Comparison of ENCODE assay signal across 9 mouse cellular contexts in genomic region chr17:43460245-43461181, GRCm38 (mm10). TPM values are rescaled to one million over a fixed set of nuclear protein-coding genes. Genes with fewer than 3 reads are reported as not detected.
DNase-seq lines count a peak whose midpoint lies in the region; ATAC-seq and TF ChIP-seq lines count a peak whose summit lies in the region.
"Had no signal": no experiment of that assay in that cellular context is flagged by ENCODE, and none has a peak within 500 bp of the region (broad histone marks: within the 10 kb centered on the region; RNA-seq: fewer than 3 reads in every experiment).

No protein-coding gene starts in this region.

- no peaks in the 10 kb centered on the region for H3K27me3 ChIP-seq in MEL (ENCODE audit: control insufficient read depth in 1 of 2, insufficient read depth in 2 of 2, low read length in 2 of 2)
- no peaks in the 10 kb centered on the region for H3K27me3 ChIP-seq in hindbrain, embryonic 10.5 days (ENCODE audit: insufficient read depth, poor library complexity, severe bottlenecking)
- H3K27me3 ChIP-seq in lung, postnatal 0 days (replicated peaks; ENCODE audit: insufficient read depth, low read length) = no peaks in the 10 kb centered on the region

- H3K4me3 ChIP-seq in MEL (ENCODE audit: control insufficient read depth in 1 of 2, insufficient read depth in 1 of 2, low read depth in 2 of 2, low read length in 2 of 2) = no peak overlapping the region
- H3K4me3 ChIP-seq in hindbrain, embryonic 10.5 days = no peak overlapping the region
- H3K4me3 ChIP-seq in lung, postnatal 0 days (ENCODE audit: low read depth, low read length) = no peak overlapping the region
- H3K4me3 ChIP-seq: erythroblast, embryonic 14.5 days had no signal

- H3K36me3 ChIP-seq in MEL (ENCODE audit: control insufficient read depth in 1 of 2, insufficient read depth in 2 of 2, low read length in 2 of 2) = no peaks in the 10 kb centered on the region
- no peaks in the 10 kb centered on the region for H3K36me3 ChIP-seq in hindbrain, embryonic 10.5 days
- H3K36me3 ChIP-seq in lung, postnatal 0 days (ENCODE audit: insufficient read depth, low read length) = no peaks in the 10 kb centered on the region

- H3K79me2 ChIP-seq in MEL (ENCODE audit: control insufficient read depth, insufficient read depth, low read length, poor library complexity) = no peaks in the 10 kb centered on the region

- no peak overlapping the region for H3K9ac ChIP-seq in MEL (ENCODE audit: control insufficient read depth, low read depth, low read length, poor library complexity, severe bottlenecking)
- no peak overlapping the region for H3K9ac ChIP-seq in lung, postnatal 0 days (replicated peaks; ENCODE audit: low read depth)

- peak; percentile 3 to 28 (median 3); a peak in 2 of 6 replicates for TF ChIP-seq CTCF in MEL (IDR thresholded peaks at IDR 0.05 in 2 of 3, conservative IDR thresholded peaks at IDR 0.05 in 1 of 3; ENCODE audit: control insufficient read depth in 1 of 3, insufficient read depth in 1 of 3, low read depth in 2 of 3, low read length in 3 of 3, poor library complexity in 1 of 3, severe bottlenecking in 1 of 3)
- TF ChIP-seq CTCF in lung, postnatal 0 days (IDR thresholded peaks at IDR 0.05) = peak; percentile 96

- peak; percentile 2 for DNase-seq in MEL (ENCODE audit: low read depth, low spot score)
- DNase-seq in cerebellum, adult 8-10 months = peak; percentile 21
- DNase-seq in hindbrain, embryonic 10.5 days (ENCODE audit: low spot score) = peak; percentile 91
- DNase-seq in layer of hippocampus, postnatal 10 days (ENCODE audit: low spot score in 2 of 2) = peak; percentile 83 to 85
- peak; percentile 91 for DNase-seq in lung, postnatal 0 days (ENCODE audit: low spot score)
- DNase-seq in retina, adult 2 months (ENCODE audit: low read depth, low spot score) = peak; percentile 25
- peak; percentile 57 for DNase-seq in thymus, postnatal 36 days

- no peak for TF ChIP-seq POLR2A in MEL (IDR thresholded peaks at IDR 0.05; ENCODE audit: control insufficient read depth in 1 of 2, insufficient read depth in 1 of 2, low read depth in 1 of 2, low read length in 2 of 2, poor library complexity in 1 of 2)

- ATAC-seq in frontal cortex, adult (ENCODE audit: low TSS enrichment) = peak; percentile 72; the same call in 1 of the 2 replicates
- peak; percentile 88 for ATAC-seq in lung, postnatal 0 days

- WGBS in hindbrain, embryonic 10.5 days = 39% methylated on average over 19 of the region's 19 CpGs
- 29% methylated on average over 19 of the region's 19 CpGs for WGBS in lung, postnatal 0 days

- no peaks in the 10 kb centered on the region for H3K9me3 ChIP-seq in MEL (replicated peaks; ENCODE audit: insufficient read depth, low read length)
- no peaks in the 10 kb centered on the region for H3K9me3 ChIP-seq in hindbrain, embryonic 10.5 days
- H3K9me3 ChIP-seq in lung, postnatal 0 days (ENCODE audit: low read length) = no peaks in the 10 kb centered on the region

- no peak overlapping the region for H3K4me2 ChIP-seq in lung, postnatal 0 days (replicated peaks; ENCODE audit: low read depth, low read length)

- no peak for TF ChIP-seq EP300 in MEL (IDR thresholded peaks at IDR 0.05; ENCODE audit: low read depth in 1 of 2, low read length in 2 of 2)
- no peak for TF ChIP-seq EP300 in lung, postnatal 0 days (IDR thresholded peaks at IDR 0.05)

- no peaks in the 10 kb centered on the region for H3K4me1 ChIP-seq in MEL (ENCODE audit: control insufficient read depth in 1 of 2, insufficient read depth in 2 of 2, low read length in 2 of 2)
- peaks cover 9% of the 10 kb centered on the region; the same call in 1 of the 2 replicates for H3K4me1 ChIP-seq in hindbrain, embryonic 10.5 days (replicated peaks)
- no peaks in the 10 kb centered on the region for H3K4me1 ChIP-seq in lung, postnatal 0 days (ENCODE audit: insufficient read depth, low read depth, low read length)

- no peak overlapping the region for H3K27ac ChIP-seq in MEL (ENCODE audit: control insufficient read depth, low read depth, low read length)
- H3K27ac ChIP-seq in hindbrain, embryonic 10.5 days = peak overlapping the region; percentile 66
- H3K27ac ChIP-seq in lung, postnatal 0 days (ENCODE audit: low read length) = no peak overlapping the region; the same call in 1 of the 2 replicates

- TF ChIP-seq RAD21 in MEL (IDR thresholded peaks at IDR 0.05; ENCODE audit: low read depth, low read length) = no peak; the same call in 1 of the 2 replicates

TF ChIP-seq in MEL, 35 proteins besides CTCF, POLR2A, EP300 and RAD21:
- no peak for TF ChIP-seq POLR2AphosphoS5 (IDR thresholded peaks at IDR 0.05; ENCODE audit: borderline replicate concordance, low read depth, low read length)
TF ChIP-seq in MEL: peak in this region for 0.

RNA-seq across cellular contexts. Expression of gene Mep1a, which starts 42.1 kb away (rescaled TPM):
- not detected in 2 replicates for total RNA-seq in MEL (2012; rRNA removed)
- polyA plus RNA-seq in MEL (2012; ENCODE audit: insufficient read depth in 1 of 2, insufficient read length in 2 of 2, low read depth in 1 of 2, low replicate concordance in 2 of 2, missing spikeins in 1 of 2) = not detected
- polyA plus RNA-seq in hindbrain, embryonic 10.5 days (2016; fragmentation: Nextera tagmentation; extraction: Ambion mirVana) = not detected in 2 replicates
- total RNA-seq in layer of hippocampus, postnatal 10 days (2021) = not detected
- not detected in 2 replicates for polyA plus RNA-seq in lung, postnatal 0 days (2015; fragmentation: Nextera tagmentation; extraction: Ambion mirVana)
- polyA plus RNA-seq: erythroblast, embryonic 14.5 days had no signal

Comparison
In these comparisons a context has a peak if more than half of its experiments do, and no peak if none do; other contexts are left out.
1. DNase-seq: peak in every context shown above with its lines; median percentile 91 in hindbrain, embryonic 10.5 days; 91 in lung, postnatal 0 days; 84 in layer of hippocampus, postnatal 10 days; 57 in thymus, postnatal 36 days; 25 in retina, adult 2 months; 21 in cerebellum, adult 8-10 months; 2 in MEL.